Mouse (Mus musculus): ENCODE measurements around the gene Pdia4. TPM values are rescaled to one million over a fixed set of nuclear protein-coding genes. Genes with fewer than 3 reads are reported as not detected.

Pdia4 gene
- polyA plus RNA-seq, 1 experiment from 2014 or later = 187 TPM

- no peak for ATAC-seq (ENCODE audit: low read depth)
- Histone ChIP-seq H3K9ac (no peak overlapping the region), H3K4me3 (no peak overlapping the region), H3K9me3 (no peaks in the 10 kb centered on the region), H3K4me1 (replicated peaks) (peaks cover 43% of the 10 kb centered on the region), H3K36me3 (peaks cover 39% of the 10 kb centered on the region), H3K4me2 (no peak overlapping the region), H3K27ac (replicated peaks) (0 out of 2 replicates have a peak overlapping the region, but pooled peaks have one; percentile 9), H3K27me3 (no peaks in the 10 kb centered on the region)
- 92% methylated on average over 5 of the region's 5 CpGs for WGBS
These were observed 4.7 kb downstream of the Pdia4 start for GRCm38 (mm10) chr6:47808545-47808944.

GRCm38 (mm10) chr6:47807419-47807818, 5.8 kb downstream of the Pdia4 start:
- 90% methylated on average over 2 of the region's 2 CpGs for WGBS
- no peaks in the 10 kb centered on the region for H3K9me3 ChIP-seq
- peaks cover 43% of the 10 kb centered on the region for H3K4me1 ChIP-seq (replicated peaks)
- H3K27me3 ChIP-seq = no peaks in the 10 kb centered on the region
- H3K4me3 ChIP-seq = no peak overlapping the region
- no peak for ATAC-seq (ENCODE audit: low read depth)
- H3K4me2 ChIP-seq = no peak overlapping the region
- no peak overlapping the region for H3K9ac ChIP-seq
- H3K27ac ChIP-seq (replicated peaks) = no peak overlapping the region
- H3K36me3 ChIP-seq = peaks cover 50% of the 10 kb centered on the region

- Histone ChIP-seq H3K4me2 (no peak overlapping the region), H3K27ac (replicated peaks) (no peak overlapping the region), H3K27me3 (no peaks in the 10 kb centered on the region), H3K4me3 (no peak overlapping the region), H3K9me3 (no peaks in the 10 kb centered on the region), H3K9ac (no peak overlapping the region), H3K36me3 (peaks cover 69% of the 10 kb centered on the region), H3K4me1 (replicated peaks) (peaks cover 24% of the 10 kb centered on the region)
- no peak for ATAC-seq (ENCODE audit: low read depth)
- 78% methylated on average over 2 of the region's 2 CpGs for WGBS
These were observed 7.7 kb downstream of the Pdia4 start for GRCm38 (mm10) chr6:47805520-47805919.

GRCm38 (mm10) chr6:47799079-47799478, 14.2 kb downstream of the Pdia4 start:
- Histone ChIP-seq H3K27me3 (no peaks in the 10 kb centered on the region), H3K9ac (no peak overlapping the region), H3K27ac (replicated peaks) (no peak overlapping the region), H3K36me3 (peaks cover 96% of the 10 kb centered on the region), H3K9me3 (no peaks in the 10 kb centered on the region), H3K4me3 (no peak overlapping the region), H3K4me1 (replicated peaks) (no peaks in the 10 kb centered on the region), H3K4me2 (no peak overlapping the region)
- peak; percentile 60; the same call in 1 of the 2 replicates for ATAC-seq (ENCODE audit: low read depth)
- 55% methylated on average over 6 of the region's 6 CpGs for WGBS

- Histone ChIP-seq H3K9ac (no peak overlapping the region), H3K4me3 (no peak overlapping the region), H3K4me2 (no peak overlapping the region), H3K27ac (replicated peaks) (no peak overlapping the region), H3K36me3 (peaks cover 51% of the 10 kb centered on the region), H3K4me1 (replicated peaks) (no peaks in the 10 kb centered on the region), H3K9me3 (no peaks in the 10 kb centered on the region), H3K27me3 (no peaks in the 10 kb centered on the region)
- peak; percentile 44; the same call in 1 of the 2 replicates for ATAC-seq (ENCODE audit: low read depth)
- 45% methylated on average over 10 of the region's 10 CpGs for WGBS
These were observed 19.0 kb downstream of the Pdia4 start for GRCm38 (mm10) chr6:47794106-47794830.

GRCm38 (mm10) chr6:47793284-47793683, 19.9 kb downstream of the Pdia4 start:
- peaks cover 8% of the 10 kb centered on the region for H3K4me1 ChIP-seq (replicated peaks)
- WGBS = 81% methylated on average over 5 of the region's 5 CpGs
- H3K27me3 ChIP-seq = no peaks in the 10 kb centered on the region
- no peak overlapping the region for H3K9ac ChIP-seq
- H3K4me3 ChIP-seq = no peak overlapping the region
- no peak for ATAC-seq (ENCODE audit: low read depth)
- H3K27ac ChIP-seq (replicated peaks) = no peak overlapping the region
- H3K4me2 ChIP-seq = no peak overlapping the region
- H3K9me3 ChIP-seq = no peaks in the 10 kb centered on the region
- peaks cover 41% of the 10 kb centered on the region for H3K36me3 ChIP-seq

- Histone ChIP-seq H3K36me3 (peaks cover 34% of the 10 kb centered on the region), H3K4me2 (no peak overlapping the region), H3K9me3 (no peaks in the 10 kb centered on the region), H3K9ac (no peak overlapping the region), H3K27ac (replicated peaks) (no peak overlapping the region), H3K4me3 (no peak overlapping the region), H3K27me3 (no peaks in the 10 kb centered on the region), H3K4me1 (replicated peaks) (peaks cover 8% of the 10 kb centered on the region)
- WGBS = 95% methylated on average over 2 of the region's 2 CpGs
- no peak for ATAC-seq (ENCODE audit: low read depth)
These were observed 20.7 kb downstream of the Pdia4 start for GRCm38 (mm10) chr6:47792533-47792932.

- ATAC-seq (ENCODE audit: low read depth) = no peak
These were observed 22.5 kb downstream of the Pdia4 start for GRCm38 (mm10) chr6:47790745-47791144.

GRCm38 (mm10) chr6:47788821-47789220, 24.4 kb downstream of the Pdia4 start:
- H3K9ac ChIP-seq = peak overlapping the region; percentile 79
- peak overlapping the region; percentile 95 for H3K27ac ChIP-seq (replicated peaks)
- H3K27me3 ChIP-seq = no peaks in the 10 kb centered on the region
- no peaks in the 10 kb centered on the region for H3K9me3 ChIP-seq
- ATAC-seq (ENCODE audit: low read depth) = no peak
- peaks cover 8% of the 10 kb centered on the region for H3K4me1 ChIP-seq (replicated peaks)
- H3K4me3 ChIP-seq = peak overlapping the region; percentile 48
- peak overlapping the region; percentile 61 for H3K4me2 ChIP-seq
- H3K36me3 ChIP-seq = peaks cover 3% of the 10 kb centered on the region; the same call in 1 of the 2 replicates
- WGBS = 37% methylated on average over 3 of the region's 3 CpGs

More at GRCm38 (mm10) chr6:47790745-47791144, 22.5 kb downstream of the Pdia4 start:
- H3K4me1 ChIP-seq (replicated peaks) = peaks cover 8% of the 10 kb centered on the region
- H3K27me3 ChIP-seq = no peaks in the 10 kb centered on the region
- H3K4me2 ChIP-seq = no peak overlapping the region
- H3K36me3 ChIP-seq = peaks cover 18% of the 10 kb centered on the region
- WGBS = 61% methylated on average over 2 of the region's 2 CpGs
- H3K9ac ChIP-seq = no peak overlapping the region
- H3K4me3 ChIP-seq = no peak overlapping the region
- no peaks in the 10 kb centered on the region for H3K9me3 ChIP-seq
- no peak overlapping the region for H3K27ac ChIP-seq (replicated peaks)

GRCm38 (mm10) chr6:47787941-47788736, 25.1 kb downstream of the Pdia4 start:
- Histone ChIP-seq H3K4me3 (peak overlapping the region; percentile 48), H3K4me2 (peak overlapping the region; percentile 61), H3K9me3 (no peaks in the 10 kb centered on the region), H3K27me3 (no peaks in the 10 kb centered on the region), H3K36me3 (peaks cover under 1% of the 10 kb centered on the region; the same call in 1 of the 2 replicates), H3K27ac (replicated peaks) (peak overlapping the region; percentile 95), H3K4me1 (replicated peaks) (peaks cover 8% of the 10 kb centered on the region), H3K9ac (peak overlapping the region; percentile 79)
- WGBS = 1% methylated on average over 18 of the region's 18 CpGs
- peak; percentile 94 for ATAC-seq (ENCODE audit: low read depth)

- H3K36me3 ChIP-seq = no peaks in the 10 kb centered on the region
- H3K27ac ChIP-seq (replicated peaks) = no peak overlapping the region
- H3K4me1 ChIP-seq (replicated peaks) = peaks cover 16% of the 10 kb centered on the region
- no peaks in the 10 kb centered on the region for H3K9me3 ChIP-seq
- WGBS = 77% methylated on average over 5 of the region's 5 CpGs
- no peaks in the 10 kb centered on the region for H3K27me3 ChIP-seq
- no peak overlapping the region for H3K9ac ChIP-seq
- H3K4me2 ChIP-seq = no peak overlapping the region
- H3K4me3 ChIP-seq = no peak overlapping the region
- ATAC-seq (ENCODE audit: low read depth) = no peak
These were observed 28.4 kb downstream of the Pdia4 start for GRCm38 (mm10) chr6:47784707-47785412.
